Comparison of ENCODE assay signal across 8 mouse cellular contexts in the genomic region with DNA sequence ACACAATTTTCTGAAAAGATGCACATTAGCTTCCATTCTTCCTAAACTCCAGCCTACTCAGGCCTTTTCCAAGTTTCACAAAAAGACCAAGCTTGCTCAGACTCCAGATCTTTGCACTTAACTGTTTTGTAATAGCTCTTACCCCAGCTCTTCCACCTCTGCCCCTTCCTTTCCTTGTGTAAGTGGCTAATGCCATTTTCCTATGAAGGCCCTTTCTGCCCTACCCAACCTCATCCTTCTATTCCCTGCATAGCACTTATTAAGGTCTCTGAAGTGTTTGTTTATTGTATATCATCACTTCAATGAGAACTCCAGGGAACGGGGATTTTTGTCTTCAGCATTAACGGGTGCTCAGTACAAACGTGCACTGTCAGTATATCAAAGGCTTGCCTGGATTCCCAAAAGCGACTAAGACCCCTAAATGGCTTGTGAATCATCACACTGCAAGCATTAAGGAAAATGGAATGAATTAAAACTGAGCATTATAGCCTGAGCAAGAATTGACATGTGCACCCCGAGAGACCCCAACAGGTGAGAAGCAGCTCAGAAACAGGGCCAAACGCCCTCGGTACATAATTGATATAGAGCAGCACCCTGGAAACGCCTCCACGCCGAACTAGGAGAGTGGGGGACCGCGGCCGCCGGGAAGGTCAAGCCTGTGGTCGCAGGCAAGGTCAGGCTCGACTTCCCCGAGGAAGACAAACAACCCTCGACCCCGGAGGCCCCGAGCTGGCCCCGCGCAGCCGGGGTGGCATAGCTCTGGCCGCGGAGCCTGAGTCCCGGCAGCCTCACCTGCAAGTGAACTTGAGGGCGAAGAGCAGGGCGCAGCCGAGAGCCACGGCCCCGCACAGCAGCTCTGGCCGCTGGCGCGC. TPM values are rescaled to one million over a fixed set of nuclear protein-coding genes. Genes with fewer than 3 reads are reported as not detected.
DNase-seq lines count a peak whose midpoint lies in the region; ATAC-seq and TF ChIP-seq lines count a peak whose summit lies in the region.

No protein-coding gene starts in this region.

- peak; percentile 44; the same call in 1 of the 2 replicates for ATAC-seq in heart, embryonic 12.5 days (ENCODE audit: insufficient number of reproducible peaks, low FRiP score)
- ATAC-seq in hindbrain, embryonic 15.5 days (ENCODE audit: low FRiP score, low read depth) = no peak

- peak overlapping the region; percentile 79 for H3K4me2 ChIP-seq in heart, embryonic 12.5 days
- peak overlapping the region; percentile 67 for H3K4me2 ChIP-seq in hindbrain, embryonic 15.5 days

- no peaks in the 10 kb centered on the region for H3K9me3 ChIP-seq in heart, embryonic 12.5 days (replicated peaks)
- no peaks in the 10 kb centered on the region for H3K9me3 ChIP-seq in E14TG2a.4 (ENCODE audit: low read length)
- no peaks in the 10 kb centered on the region for H3K9me3 ChIP-seq in hindbrain, embryonic 15.5 days

- peak overlapping the region; percentile 97 for H3K4me3 ChIP-seq in heart, embryonic 12.5 days
- peak overlapping the region; percentile 95 for H3K4me3 ChIP-seq in E14TG2a.4 (replicated peaks; ENCODE audit: low read length)
- peak overlapping the region; percentile 94 for H3K4me3 ChIP-seq in hindbrain, embryonic 15.5 days

- H3K27me3 ChIP-seq in heart, embryonic 12.5 days (replicated peaks) = no peaks in the 10 kb centered on the region
- H3K27me3 ChIP-seq in E14TG2a.4 (ENCODE audit: insufficient read depth, low read length) = no peaks in the 10 kb centered on the region
- no peaks in the 10 kb centered on the region for H3K27me3 ChIP-seq in hindbrain, embryonic 15.5 days

- peaks cover 22% of the 10 kb centered on the region for H3K36me3 ChIP-seq in heart, embryonic 12.5 days
- H3K36me3 ChIP-seq in E14TG2a.4 (ENCODE audit: insufficient read depth, low read length) = peaks cover 32% of the 10 kb centered on the region
- H3K36me3 ChIP-seq in hindbrain, embryonic 15.5 days = peaks cover 15% of the 10 kb centered on the region; the same call in 1 of the 2 replicates

- under 1% methylated on average over 34 of the region's 34 CpGs for WGBS in heart, embryonic 12.5 days
- under 1% methylated on average over 34 of the region's 34 CpGs for WGBS in hindbrain, embryonic 15.5 days

- peak overlapping the region; percentile 98 for H3K9ac ChIP-seq in heart, embryonic 12.5 days
- H3K9ac ChIP-seq in hindbrain, embryonic 15.5 days = peak overlapping the region; percentile 88

- H3K4me1 ChIP-seq in heart, embryonic 12.5 days (replicated peaks) = peaks cover 23% of the 10 kb centered on the region
- peaks cover 20% of the 10 kb centered on the region for H3K4me1 ChIP-seq in E14TG2a.4 (replicated peaks; ENCODE audit: low read depth, low read length)
- peaks cover 29% of the 10 kb centered on the region for H3K4me1 ChIP-seq in hindbrain, embryonic 15.5 days (replicated peaks)

- DNase-seq in heart, adult 18-20 months = no peak
- DNase-seq in embryo, embryonic 11 days = peak; percentile 15
- DNase-seq in lung, postnatal 25 days (ENCODE audit: low spot score) = peak; percentile 26
- no peak for DNase-seq in retina, embryonic 14.5 days (ENCODE audit: low spot score)
- no peak for DNase-seq in adrenal gland, postnatal 36 days

- peak overlapping the region; percentile 98 for H3K27ac ChIP-seq in heart, embryonic 12.5 days (ENCODE audit: poor library complexity, severe bottlenecking)
- H3K27ac ChIP-seq in hindbrain, embryonic 15.5 days (replicated peaks) = peak overlapping the region; percentile 92

- no peak for TF ChIP-seq CTCF in E14TG2a.4 (conservative IDR thresholded peaks at IDR 0.05; ENCODE audit: low read length)

RNA-seq across cellular contexts. Expression of a gene that starts 0.7 kb away (rescaled TPM):
- 36.7 and 37.2 TPM in 2 replicates for polyA plus RNA-seq in heart, embryonic 12.5 days (2016; fragmentation: Nextera tagmentation; extraction: Ambion mirVana)
- total RNA-seq in heart, adult 18-20 months (2021) = 10 to 100 TPM; 13.6 to 14.0 TPM
- polyA plus RNA-seq in hindbrain, embryonic 15.5 days (2015; fragmentation: Nextera tagmentation; extraction: Ambion mirVana) = 30.4 and 32.6 TPM in 2 replicates
- total RNA-seq in adrenal gland, postnatal 36 days (2021) = 10 to 100 TPM; 37.9 to 51.8 TPM

RNA-seq across cellular contexts. Expression of a gene that starts 42.5 kb away (rescaled TPM):
- 77.9 and 83.9 TPM in 2 replicates for polyA plus RNA-seq in heart, embryonic 12.5 days (2016; fragmentation: Nextera tagmentation; extraction: Ambion mirVana)
- total RNA-seq in heart, adult 18-20 months (2021) = 10 to 100 TPM; 20.8 to 29.1 TPM
- 70.1 and 73.8 TPM in 2 replicates for polyA plus RNA-seq in hindbrain, embryonic 15.5 days (2015; fragmentation: Nextera tagmentation; extraction: Ambion mirVana)
- total RNA-seq in adrenal gland, postnatal 36 days (2021) = 10 to 100 TPM; 67.0 to 75.5 TPM

Comparison
In these comparisons a context has a peak if more than half of its experiments do, and no peak if none do; other contexts are left out.
1. DNase-seq: peak in embryo, embryonic 11 days (single experiment) and lung, postnatal 25 days (single experiment); none in heart, adult 18-20 months (0 of 2), retina, embryonic 14.5 days (single experiment) and adrenal gland, postnatal 36 days (0 of 2).
2. Peak in every context shown above with its lines, with median percentiles within 50 percentile points of each other: H3K4me3 ChIP-seq.